Comparison of ENCODE assay signal across 8 mouse cellular contexts in the genomic region with DNA sequence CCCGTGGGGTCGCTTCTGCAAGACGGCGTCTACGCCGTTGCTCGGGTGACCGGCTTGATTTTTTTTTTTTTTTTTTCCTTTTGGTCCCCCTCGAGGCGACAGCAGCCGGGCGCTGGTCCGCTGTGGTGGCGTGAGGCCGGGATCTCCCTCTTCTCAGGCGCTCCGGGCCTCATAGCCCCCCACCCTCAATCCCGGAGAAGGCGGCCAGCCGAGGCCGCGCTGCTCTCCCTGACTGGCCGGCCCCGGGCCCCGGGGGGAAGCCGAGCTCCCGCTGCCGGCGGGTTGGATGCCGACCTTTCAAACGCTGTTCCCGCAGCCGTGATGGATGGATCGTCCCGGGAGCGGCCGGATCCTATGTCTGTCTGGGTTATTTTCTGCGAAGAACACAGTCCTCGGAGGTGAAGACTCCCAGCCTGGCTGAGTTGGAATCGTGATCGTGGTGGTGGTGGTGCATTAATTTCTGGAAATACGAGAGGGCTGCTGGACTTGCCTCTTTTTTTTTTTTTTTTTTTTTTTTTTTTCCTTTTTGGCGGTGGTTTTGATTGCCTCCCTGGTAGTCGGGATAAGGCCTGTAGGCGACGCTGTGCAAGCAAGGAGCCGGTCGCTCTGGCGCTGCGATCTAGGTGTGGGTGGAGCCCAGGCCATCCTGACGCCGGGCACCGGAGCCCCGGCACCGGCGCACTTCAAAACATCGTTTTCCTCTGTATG. TPM values are rescaled to one million over a fixed set of nuclear protein-coding genes. Genes with fewer than 3 reads are reported as not detected.
DNase-seq lines count a peak whose midpoint lies in the region; ATAC-seq and TF ChIP-seq lines count a peak whose summit lies in the region.

No protein-coding gene starts in this region.

- peak overlapping the region; percentile 98 for H3K9ac ChIP-seq in heart, embryonic 13.5 days
- peak overlapping the region; percentile 95 for H3K9ac ChIP-seq in liver, embryonic 14.5 days (replicated peaks)
- H3K9ac ChIP-seq in stomach, embryonic 15.5 days: peak overlapping the region; percentile 82

- H3K27me3 ChIP-seq in heart, embryonic 13.5 days (replicated peaks): no peaks in the 10 kb centered on the region
- no peaks in the 10 kb centered on the region for H3K27me3 ChIP-seq in liver, embryonic 14.5 days (ENCODE audit: control insufficient read depth, insufficient read depth, low read length)
- no peaks in the 10 kb centered on the region for H3K27me3 ChIP-seq in stomach, embryonic 15.5 days (replicated peaks)

- H3K4me1 ChIP-seq in brown adipose tissue, adult 24 weeks (ENCODE audit: control insufficient read depth, insufficient read depth, insufficient read length, low read length): peaks cover 4% of the 10 kb centered on the region
- H3K4me1 ChIP-seq in heart, embryonic 13.5 days: peaks cover 23% of the 10 kb centered on the region
- H3K4me1 ChIP-seq in liver, embryonic 14.5 days (replicated peaks; ENCODE audit: control insufficient read depth in 2 of 2, insufficient read depth in 2 of 2, low read length in 1 of 2): peaks cover 8% of the 10 kb centered on the region in 2 experiments
- H3K4me1 ChIP-seq in stomach, embryonic 15.5 days: 0 out of 2 replicates have a peak, but pooled peaks cover 8% of the 10 kb centered on the region

- DNase-seq in CD8-positive naive resting alpha-beta T cell, adult 2 months (ENCODE audit: low read depth in 2 of 2, low spot score in 2 of 2): peak; percentile 69 to 72
- DNase-seq in kidney, postnatal 10 days: peak; percentile 89
- DNase-seq in liver, embryonic 14.5 days (ENCODE audit: low read depth in 3 of 3, low spot score in 3 of 3): peak; percentile 82 to 86 (median 84)
- DNase-seq in neural tube, embryonic 10.5 days (ENCODE audit: extremely low spot score, low spot score): peak; percentile 80

- peak overlapping the region; percentile 33 for H3K27ac ChIP-seq in brown adipose tissue, adult 24 weeks (replicated peaks; ENCODE audit: low read depth, low read length)
- peak overlapping the region; percentile 99 for H3K27ac ChIP-seq in heart, embryonic 13.5 days (replicated peaks)
- peak overlapping the region; percentile 82 for H3K27ac ChIP-seq in liver, embryonic 14.5 days
- peak overlapping the region; percentile 100 for H3K27ac ChIP-seq in stomach, embryonic 15.5 days

- peak; percentile 85 for ATAC-seq in erythroid progenitor cell, adult 5-6 weeks (replicated peaks; ENCODE audit: low FRiP score, poor library complexity, severe bottlenecking)
- ATAC-seq in heart, embryonic 13.5 days (ENCODE audit: extremely low read depth, insufficient number of reproducible peaks, low FRiP score, low TSS enrichment): peak; percentile 61; the same call in 1 of the 2 replicates
- peak; percentile 69 for ATAC-seq in liver, embryonic 14.5 days (ENCODE audit: insufficient read depth)
- ATAC-seq in stomach, embryonic 15.5 days (ENCODE audit: insufficient read depth, low FRiP score, low read depth): peak; percentile 74

- peak overlapping the region; percentile 82 for H3K4me3 ChIP-seq in brown adipose tissue, adult 24 weeks (ENCODE audit: insufficient read depth, low read depth, low read length)
- H3K4me3 ChIP-seq in heart, embryonic 13.5 days: peak overlapping the region; percentile 83
- peak overlapping the region; percentile 95 for H3K4me3 ChIP-seq in liver, embryonic 14.5 days (ENCODE audit: insufficient read depth in 1 of 2, low read depth in 2 of 2, low read length in 2 of 2)
- peak overlapping the region; percentile 89 for H3K4me3 ChIP-seq in stomach, embryonic 15.5 days (replicated peaks)

- under 1% methylated on average over 57 of the region's 57 CpGs for WGBS in heart, embryonic 13.5 days
- under 1% methylated on average over 50 of the region's 57 CpGs for WGBS in liver, embryonic 14.5 days (ENCODE audit: insufficient replicate concordance)
- under 1% methylated on average over 43 of the region's 57 CpGs for WGBS in stomach, embryonic 15.5 days

- H3K9me3 ChIP-seq in heart, embryonic 13.5 days: no peaks in the 10 kb centered on the region
- no peaks in the 10 kb centered on the region for H3K9me3 ChIP-seq in liver, embryonic 14.5 days (ENCODE audit: control insufficient read depth, low read length)
- H3K9me3 ChIP-seq in stomach, embryonic 15.5 days: no peaks in the 10 kb centered on the region

- peak overlapping the region; percentile 85 for H3K4me2 ChIP-seq in heart, embryonic 13.5 days
- H3K4me2 ChIP-seq in liver, embryonic 14.5 days (ENCODE audit: low read depth): peak overlapping the region; percentile 71
- peak overlapping the region; percentile 95 for H3K4me2 ChIP-seq in stomach, embryonic 15.5 days

- peak; percentile 88 for TF ChIP-seq CTCF in liver, embryonic 14.5 days (IDR thresholded peaks at IDR 0.05; ENCODE audit: low read depth)

- TF ChIP-seq EP300 in liver, embryonic 14.5 days (IDR thresholded peaks at IDR 0.05; ENCODE audit: low read depth): no peak

- H3K36me3 ChIP-seq in heart, embryonic 13.5 days: no peaks in the 10 kb centered on the region
- H3K36me3 ChIP-seq in liver, embryonic 14.5 days (replicated peaks; ENCODE audit: control insufficient read depth, insufficient read depth, low read depth): no peaks in the 10 kb centered on the region
- H3K36me3 ChIP-seq in stomach, embryonic 15.5 days: no peaks in the 10 kb centered on the region

RNA-seq across cellular contexts. Expression of a gene that starts 0.8 kb away (rescaled TPM):
- 13.6 and 15.4 TPM in 2 replicates for polyA plus RNA-seq in brown adipose tissue, adult 24 weeks (2012; ENCODE audit: insufficient read depth, insufficient read length, missing spikeins)
- 54.8 and 83.8 TPM in 2 replicates for total RNA-seq in erythroid progenitor cell, adult 5-6 weeks (2015; ENCODE audit: low replicate concordance)
- 66.6 and 69.1 TPM in 2 replicates for total RNA-seq in erythroid progenitor cell, adult 5-6 weeks (2017; ENCODE audit: low replicate concordance)
- polyA plus RNA-seq in heart, embryonic 13.5 days (2015; fragmentation: Nextera tagmentation; extraction: Ambion mirVana): 10.2 and 10.5 TPM in 2 replicates
- polyA plus RNA-seq in liver, embryonic 14.5 days (2012; rRNA removed): 3.5 and 5.7 TPM in 2 replicates
- 6.7 and 6.9 TPM in 2 replicates for polyA plus RNA-seq in liver, embryonic 14.5 days (2014; fragmentation: Nextera tagmentation; extraction: Ambion mirVana)
- 16.2 and 16.6 TPM in 2 replicates for polyA plus RNA-seq in stomach, embryonic 15.5 days (2015; fragmentation: Nextera tagmentation; extraction: Ambion mirVana)

Comparison
In these comparisons a context has a peak if more than half of its experiments do, and no peak if none do; other contexts are left out.
1. Peak in every context shown above with its lines: DNase-seq, ATAC-seq, H3K4me3 ChIP-seq and H3K27ac ChIP-seq.
2. H3K27ac ChIP-seq: peak in every context shown above with its lines; median percentile 100 in stomach, embryonic 15.5 days; 99 in heart, embryonic 13.5 days; 82 in liver, embryonic 14.5 days; 33 in brown adipose tissue, adult 24 weeks.